Mouse (Mus musculus) adrenal gland, adult (tissue): ENCODE measurements at regions not wholly inside any gene's neighbourhood (a gene's known extent, or its start where the extent isn't known, plus 50 kb on each side); places are given as distances from the start of the nearest gene placed in this dataset.

Source experiments
- DNase-seq, 2 experiments: peaks; one replicate each; pipeline ENCODE4 v3.0.0; 2022 to 2023; ENCODE audit warnings: low spot score in 1 of 2; ENCODE audit not compliant: inconsistent age in 2 of 2

GRCm38 (mm10) chr17:16101548-16101947 lies 270.7 kb upstream of the Rgmb start:
- DNase-seq, result no peak

GRCm38 (mm10) chr17:16092952-16093351 lies 262.1 kb upstream of the Rgmb start:
- DNase-seq, result no peak

- DNase-seq, result peak; percentile 28 to 82
These were observed 258.9 kb upstream of the Rgmb start for GRCm38 (mm10) chr17:16089619-16090280.

GRCm38 (mm10) chr17:16088879-16089618 lies 258.2 kb upstream of the Rgmb start:
- no peak for DNase-seq

- no peak for DNase-seq
These were observed 256.2 kb upstream of the Rgmb start for GRCm38 (mm10) chr17:16087046-16087445.

- no peak for DNase-seq
These were observed 252.0 kb upstream of the Rgmb start for GRCm38 (mm10) chr17:16082842-16083241.

GRCm38 (mm10) chr17:16078549-16078948 lies 247.7 kb upstream of the Rgmb start:
- no peak for DNase-seq

GRCm38 (mm10) chr17:16069334-16069733 lies 238.5 kb upstream of the Rgmb start:
- DNase-seq, result no peak

GRCm38 (mm10) chr17:16067858-16068257 lies 237.0 kb upstream of the Rgmb start:
- DNase-seq, result no peak

- peak in 1 of 2 experiments; percentile 6 for DNase-seq
These were observed 223.6 kb upstream of the Rgmb start for GRCm38 (mm10) chr17:16054481-16054880.

- DNase-seq, result peak; percentile 43 to 71
These were observed 220.9 kb upstream of the Rgmb start for GRCm38 (mm10) chr17:16051713-16052112.

GRCm38 (mm10) chr17:16041542-16042251 lies 210.9 kb upstream of the Rgmb start:
- no peak for DNase-seq

- DNase-seq, result no peak
These were observed 197.2 kb upstream of the Rgmb start for GRCm38 (mm10) chr17:16027989-16028388.

- DNase-seq, result no peak
These were observed 174.2 kb upstream of the Rgmb start for GRCm38 (mm10) chr17:16004871-16005575.

GRCm38 (mm10) chr17:16004002-16004401 lies 173.2 kb upstream of the Rgmb start:
- no peak for DNase-seq

GRCm38 (mm10) chr17:15998771-15999170 lies 167.9 kb upstream of the Rgmb start:
- DNase-seq, result peak in 1 of 2 experiments; percentile 36

GRCm38 (mm10) chr17:15997289-15997688 lies 166.4 kb upstream of the Rgmb start:
- DNase-seq, result peak in 1 of 2 experiments; percentile 29

GRCm38 (mm10) chr17:15995493-15995892 lies 164.7 kb upstream of the Rgmb start:
- DNase-seq, result no peak

GRCm38 (mm10) chr17:15993361-15994287 lies 162.8 kb upstream of the Rgmb start:
- peak; percentile 18 to 47 for DNase-seq

GRCm38 (mm10) chr17:15991916-15992315 lies 161.1 kb upstream of the Rgmb start:
- no peak for DNase-seq
